Mouse (Mus musculus) limb, embryonic 14.5 days (tissue): Measurements from ENCODE around the gene L2hgdh. TPM values are rescaled to one million over a fixed set of nuclear protein-coding genes. Genes with fewer than 3 reads are reported as not detected.
A peak's percentile ranks its signal among the peaks of the same experiment; 100 is the strongest.

Source experiments
- ATAC-seq: fragments of 200-750 bp; cut with Nextera tagmentation; 2 replicates; pipeline ENCODE4 v1.8.0; 2017; ENCODE audit warnings: low read depth, moderate number of reproducible peaks, moderate TSS enrichment; ENCODE audit not compliant: low FRiP score
- DNase-seq: peaks from one replicate; pipeline ENCODE4 v3.0.0-alpha.2; 2015; ENCODE audit warnings: low spot score
- H3K27ac ChIP-seq: fragments of 300-500 bp; sonication (generic); replicated peaks from 2 replicates; pipeline ENCODE4 v1.5.1; 2014; ENCODE audit warnings: low read depth, mild to moderate bottlenecking, low read length, moderate library complexity, mixed read lengths
- H3K27me3 ChIP-seq: fragments of 300-500 bp; sonication (generic); 2 replicates; pipeline ENCODE4 v1.6.1; 2014; ENCODE audit warnings: low read length, mixed read lengths; ENCODE audit not compliant: control insufficient read depth, insufficient read depth
- H3K36me3 ChIP-seq: fragments of 300-500 bp; sonication (generic); 2 replicates; pipeline ENCODE4 v1.6.1; 2014; ENCODE audit warnings: mild to moderate bottlenecking, low read length, moderate library complexity, mixed read lengths; ENCODE audit not compliant: control insufficient read depth, insufficient read depth
- H3K4me1 ChIP-seq: fragments of 300-500 bp; sonication (generic); 2 replicates; pipeline ENCODE4 v1.6.1; 2014; ENCODE audit warnings: antibody characterized with exemption, low read length, mixed read lengths; ENCODE audit not compliant: control insufficient read depth, insufficient read depth
- H3K4me2 ChIP-seq: fragments of 300-500 bp; sonication (generic); replicated peaks from 2 replicates; pipeline ENCODE4 v1.6.1; 2014; ENCODE audit warnings: low read depth, mild to moderate bottlenecking, low read length, moderate library complexity; ENCODE audit not compliant: severe bottlenecking
- H3K4me3 ChIP-seq: fragments of 300-500 bp; sonication (generic); replicated peaks from 2 replicates; pipeline ENCODE4 v1.5.1; 2014; ENCODE audit warnings: low read length
- H3K9ac ChIP-seq: fragments of 300-500 bp; sonication (generic); 2 replicates; pipeline ENCODE4 v1.6.1; 2014; ENCODE audit warnings: mild to moderate bottlenecking, low read depth, low read length, moderate library complexity; ENCODE audit not compliant: severe bottlenecking
- H3K9me3 ChIP-seq: fragments of 300-500 bp; sonication (generic); 2 replicates; pipeline ENCODE4 v1.6.1; 2016; ENCODE audit warnings: low read length; ENCODE audit not compliant: control insufficient read depth
- POLR2A ChIP-seq: fragments of 200-500 bp; IDR thresholded peaks from 2 replicates; pipeline ENCODE4 v1.8.0; 2012; ENCODE audit warnings: inconsistent platforms, mild to moderate bottlenecking, moderate library complexity, borderline replicate concordance; ENCODE audit not compliant: insufficient read depth, insufficient read length; ENCODE audit errors: extremely low read depth
- WGBS: fragments of 180-500 bp; shearing (Covaris S2); extraction: QIAGEN DNeasy Blood & Tissue Kit; methylation state at CpG from one replicate; pipeline ENCODE4 v1.1.7; 2014; 5-methylcytosine and 5-hydroxymethylcytosine counted together
- polyA plus RNA-seq, 2 experiments: library from polyadenylated mRNA; depleted of rRNA in 1 of 2; stranded (reverse) in 1 of 2; unstranded in 1 of 2; fragments of >200 nt; fragmentation: Nextera tagmentation in 1 of 2; extraction: Ambion mirVana in 1 of 2; gene quantifications; 2 replicates each; pipeline versions ENCODE4 v1.2.1 to v1.2.3; 2012 to 2014

Gene L2hgdh
- polyA plus RNA-seq, 2 experiments, result 14.5 to 14.9 TPM

GRCm38 (mm10) chr12:69704799-69705458 lies 19.7 kb downstream of the L2hgdh start:
- no peak overlapping the region for H3K9ac ChIP-seq
- ATAC-seq (no peak), DNase-seq (no peak)
- 88% methylated on average over 11 of the region's 11 CpGs for WGBS
- H3K4me1 ChIP-seq, result no peaks in the 10 kb centered on the region
- H3K27ac ChIP-seq, result no peak overlapping the region
- peaks cover 12% of the 10 kb centered on the region for H3K36me3 ChIP-seq
- H3K9me3 ChIP-seq, result no peaks in the 10 kb centered on the region
- TF ChIP-seq POLR2A, result no peak
- no peak overlapping the region for H3K4me3 ChIP-seq
- H3K4me2 ChIP-seq, result no peak overlapping the region
- H3K27me3 ChIP-seq, result no peaks in the 10 kb centered on the region

- ATAC-seq (peak; percentile 75), DNase-seq (no peak)
- no peak overlapping the region for H3K9ac ChIP-seq
- 0 out of 2 replicates have a peak, but pooled peaks cover 11% of the 10 kb centered on the region for H3K36me3 ChIP-seq
- H3K27me3 ChIP-seq, result no peaks in the 10 kb centered on the region
- 84% methylated on average over 6 of the region's 6 CpGs for WGBS
- H3K4me2 ChIP-seq, result no peak overlapping the region
- no peaks in the 10 kb centered on the region for H3K4me1 ChIP-seq
- no peak for TF ChIP-seq POLR2A
- no peaks in the 10 kb centered on the region for H3K9me3 ChIP-seq
- no peak overlapping the region for H3K27ac ChIP-seq
- no peak overlapping the region for H3K4me3 ChIP-seq
Measured at GRCm38 (mm10) chr12:69698352-69698751, 26.3 kb downstream of the L2hgdh start.

- H3K4me2 ChIP-seq, result no peak overlapping the region
- H3K36me3 ChIP-seq, result 0 out of 2 replicates have a peak, but pooled peaks cover 10% of the 10 kb centered on the region
- no peak overlapping the region for H3K9ac ChIP-seq
- H3K27ac ChIP-seq, result no peak overlapping the region
- peak; percentile 52 for DNase-seq
- no peaks in the 10 kb centered on the region for H3K27me3 ChIP-seq
- no peak for ATAC-seq
- H3K4me3 ChIP-seq, result no peak overlapping the region
- no peaks in the 10 kb centered on the region for H3K9me3 ChIP-seq
- no peak for TF ChIP-seq POLR2A
- 78% methylated on average over 5 of the region's 5 CpGs for WGBS
- H3K4me1 ChIP-seq, result no peaks in the 10 kb centered on the region
Measured at GRCm38 (mm10) chr12:69696746-69697145, 27.9 kb downstream of the L2hgdh start.

GRCm38 (mm10) chr12:69693471-69693870 lies 31.2 kb downstream of the L2hgdh start:
- no peak for TF ChIP-seq POLR2A
- H3K27ac ChIP-seq, result no peak overlapping the region
- H3K4me3 ChIP-seq, result no peak overlapping the region
- 0 out of 2 replicates have a peak, but pooled peaks cover 1% of the 10 kb centered on the region for H3K4me1 ChIP-seq
- DNase-seq (no peak), ATAC-seq (no peak)
- H3K9me3 ChIP-seq, result no peaks in the 10 kb centered on the region
- H3K9ac ChIP-seq, result no peak overlapping the region
- peaks cover 9% of the 10 kb centered on the region; the same call in 1 of the 2 replicates for H3K36me3 ChIP-seq
- H3K4me2 ChIP-seq, result no peak overlapping the region
- no peaks in the 10 kb centered on the region for H3K27me3 ChIP-seq
- WGBS, result 86% methylated on average over 17 of the region's 17 CpGs

- Histone ChIP-seq H3K36me3 (peaks cover 9% of the 10 kb centered on the region; the same call in 1 of the 2 replicates), H3K4me1 (0 out of 2 replicates have a peak, but pooled peaks cover 4% of the 10 kb centered on the region), H3K27ac (no peak overlapping the region), H3K9ac (no peak overlapping the region), H3K9me3 (no peaks in the 10 kb centered on the region), H3K4me2 (no peak overlapping the region), H3K4me3 (no peak overlapping the region), H3K27me3 (no peaks in the 10 kb centered on the region)
- WGBS, result 91% methylated on average over 4 of the region's 4 CpGs
- TF ChIP-seq POLR2A, result no peak
- DNase-seq, result no peak
- no peak for ATAC-seq
Measured at GRCm38 (mm10) chr12:69690714-69691113, 34.0 kb downstream of the L2hgdh start.
